Mouse (Mus musculus): ENCODE data around the gene A730049H05Rik.

The A730049H05Rik gene

GRCm38 (mm10) chr6:92878771-92879170 is 62.5 kb downstream of the A730049H05Rik start:
- DNase-seq (ENCODE audit: extremely low read depth, low read depth), result no peak

- no peak for DNase-seq (ENCODE audit: extremely low read depth, low read depth)
These were observed 63.5 kb downstream of the A730049H05Rik start for GRCm38 (mm10) chr6:92879700-92880265.

GRCm38 (mm10) chr6:92882446-92882845 is 66.2 kb downstream of the A730049H05Rik start:
- DNase-seq (ENCODE audit: extremely low read depth, low read depth), result no peak

- no peak for DNase-seq (ENCODE audit: extremely low read depth, low read depth)
These were observed 67.0 kb downstream of the A730049H05Rik start for GRCm38 (mm10) chr6:92883131-92883900.

GRCm38 (mm10) chr6:92891535-92891934 is 75.3 kb downstream of the A730049H05Rik start:
- DNase-seq (ENCODE audit: extremely low read depth, low read depth), result no peak

Measured in MEL-GATA-1-ER (cell line).